Mouse (Mus musculus) stomach, postnatal 0 days (tissue): Measurements from ENCODE around the gene Vav2. TPM values are rescaled to one million over a fixed set of nuclear protein-coding genes. Genes with fewer than 3 reads are reported as not detected.
A peak's percentile ranks its signal among the peaks of the same experiment; 100 is the strongest.

Experiments
- ATAC-seq: fragments of 200-750 bp; cut with Nextera tagmentation; 2 replicates; pipeline ENCODE4 v1.8.0; 2017; ENCODE audit not compliant: low FRiP score, low TSS enrichment
- DNase-seq: peaks from one replicate; pipeline ENCODE4 v3.0.0-alpha.2; 2016; ENCODE audit warnings: low spot score
- H3K27ac ChIP-seq: fragments of 300-500 bp; sonication (generic); replicated peaks from 2 replicates; pipeline ENCODE4 v1.5.1; 2014; ENCODE audit warnings: mild to moderate bottlenecking, control low read depth
- H3K27me3 ChIP-seq: fragments of 300-500 bp; sonication (generic); 2 replicates; pipeline ENCODE4 v1.6.1; 2014; ENCODE audit warnings: low read length; ENCODE audit not compliant: control insufficient read depth, insufficient read depth
- H3K36me3 ChIP-seq: fragments of 300-500 bp; sonication (generic); 2 replicates; pipeline ENCODE4 v1.6.1; 2014; ENCODE audit warnings: low read length, mixed read lengths; ENCODE audit not compliant: control insufficient read depth, insufficient read depth
- H3K4me1 ChIP-seq: fragments of 300-500 bp; sonication (generic); replicated peaks from 2 replicates; pipeline ENCODE4 v1.6.1; 2014; ENCODE audit warnings: antibody characterized with exemption; ENCODE audit not compliant: control insufficient read depth, insufficient read depth
- H3K4me2 ChIP-seq: fragments of 300-500 bp; sonication (generic); replicated peaks from 2 replicates; pipeline ENCODE4 v1.6.1; 2014; ENCODE audit warnings: low read depth, mild to moderate bottlenecking, control low read depth, moderate library complexity
- H3K4me3 ChIP-seq: fragments of 300-500 bp; sonication (generic); 2 replicates; pipeline ENCODE4 v1.5.1; 2014; ENCODE audit warnings: low read depth, low read length, control low read depth
- H3K9ac ChIP-seq: fragments of 300-500 bp; sonication (generic); 2 replicates; pipeline ENCODE4 v1.6.1; 2014; ENCODE audit warnings: mild to moderate bottlenecking, low read length, control low read depth, mixed read lengths
- H3K9me3 ChIP-seq: fragments of 300-500 bp; sonication (generic); 2 replicates; pipeline ENCODE4 v1.6.1; 2016; ENCODE audit warnings: low read length; ENCODE audit not compliant: control insufficient read depth
- CTCF ChIP-seq: IDR thresholded peaks from 2 replicates; pipeline ENCODE4 v1.5.1; 2016; ENCODE audit warnings: antibody characterized with exemption, low read depth, mild to moderate bottlenecking, moderate library complexity
- EP300 ChIP-seq: optimal IDR thresholded peaks from 2 replicates; pipeline ENCODE3; 2016; ENCODE audit warnings: antibody characterized with exemption
- WGBS: fragments of 180-500 bp; shearing (Covaris S2); extraction: QIAGEN DNeasy Blood & Tissue Kit; methylation state at CpG from one replicate; pipeline ENCODE4 v1.1.7; 2014; 5-methylcytosine and 5-hydroxymethylcytosine counted together
- polyA plus RNA-seq: library from polyadenylated mRNA; unstranded; fragments of >200 nt; fragmentation: Nextera tagmentation; extraction: Ambion mirVana; gene quantifications from 2 replicates; pipeline ENCODE4 v1.2.1, GENCODE M21; 2015

Vav2 gene
- polyA plus RNA-seq, 1 experiment from 2014 or later, result 2.7 TPM

GRCm38 (mm10) chr2:27358461-27358860, 68.4 kb downstream of the Vav2 start:
- DNase-seq (no peak), ATAC-seq (no peak)
- Histone ChIP-seq H3K4me1 (no peaks in the 10 kb centered on the region), H3K9me3 (no peaks in the 10 kb centered on the region), H3K4me2 (no peak overlapping the region), H3K27ac (no peak overlapping the region; the same call in 1 of the 2 replicates), H3K36me3 (no peaks in the 10 kb centered on the region), H3K27me3 (no peaks in the 10 kb centered on the region), H3K9ac (no peak overlapping the region), H3K4me3 (no peak overlapping the region)
- 43% methylated on average over 2 of the region's 2 CpGs for WGBS
- TF ChIP-seq EP300, result no peak
- TF ChIP-seq CTCF, result no peak

- H3K36me3 ChIP-seq, result no peaks in the 10 kb centered on the region
- ATAC-seq, result no peak
- H3K27me3 ChIP-seq, result no peaks in the 10 kb centered on the region
- H3K4me2 ChIP-seq, result no peak overlapping the region
- H3K4me3 ChIP-seq, result no peak overlapping the region
- no peaks in the 10 kb centered on the region for H3K9me3 ChIP-seq
- H3K4me1 ChIP-seq, result no peaks in the 10 kb centered on the region
- TF ChIP-seq CTCF, result no peak
- no peak for TF ChIP-seq EP300
- no peak overlapping the region for H3K27ac ChIP-seq
- H3K9ac ChIP-seq, result no peak overlapping the region
- DNase-seq, result no peak
- WGBS, result 54% methylated on average over 4 of the region's 4 CpGs
These were observed 71.1 kb downstream of the Vav2 start for GRCm38 (mm10) chr2:27355684-27356083.

- ATAC-seq (no peak), DNase-seq (no peak)
- H3K27me3 ChIP-seq, result no peaks in the 10 kb centered on the region
- no peak overlapping the region for H3K4me3 ChIP-seq
- no peak overlapping the region for H3K27ac ChIP-seq
- H3K4me1 ChIP-seq, result no peaks in the 10 kb centered on the region
- no peak for TF ChIP-seq CTCF
- TF ChIP-seq EP300, result no peak
- no peaks in the 10 kb centered on the region for H3K9me3 ChIP-seq
- H3K4me2 ChIP-seq, result no peak overlapping the region
- WGBS, result 76% methylated on average over 6 of the region's 6 CpGs
- no peak overlapping the region for H3K9ac ChIP-seq
- peaks cover 3% of the 10 kb centered on the region; the same call in 1 of the 2 replicates for H3K36me3 ChIP-seq
These were observed 72.1 kb downstream of the Vav2 start for GRCm38 (mm10) chr2:27354610-27355211.

- no peaks in the 10 kb centered on the region for H3K27me3 ChIP-seq
- WGBS, result 86% methylated on average over 8 of the region's 8 CpGs
- no peak for TF ChIP-seq EP300
- TF ChIP-seq CTCF, result no peak
- no peak for ATAC-seq
- no peak overlapping the region for H3K9ac ChIP-seq
- H3K4me3 ChIP-seq, result no peak overlapping the region
- H3K4me2 ChIP-seq, result no peak overlapping the region
- no peak overlapping the region for H3K27ac ChIP-seq
- DNase-seq, result no peak
- no peaks in the 10 kb centered on the region for H3K9me3 ChIP-seq
- peaks cover 3% of the 10 kb centered on the region; the same call in 1 of the 2 replicates for H3K36me3 ChIP-seq
- no peaks in the 10 kb centered on the region for H3K4me1 ChIP-seq
These were observed 74.1 kb downstream of the Vav2 start for GRCm38 (mm10) chr2:27352720-27353119.

GRCm38 (mm10) chr2:27350371-27350770, 76.5 kb downstream of the Vav2 start:
- no peaks in the 10 kb centered on the region for H3K9me3 ChIP-seq
- DNase-seq (no peak), ATAC-seq (no peak)
- H3K4me1 ChIP-seq, result no peaks in the 10 kb centered on the region
- no peak overlapping the region for H3K27ac ChIP-seq
- 90% methylated on average over 5 of the region's 5 CpGs for WGBS
- no peaks in the 10 kb centered on the region for H3K27me3 ChIP-seq
- peaks cover 3% of the 10 kb centered on the region; the same call in 1 of the 2 replicates for H3K36me3 ChIP-seq
- no peak overlapping the region for H3K4me3 ChIP-seq
- TF ChIP-seq EP300 (no peak), CTCF (no peak)
- no peak overlapping the region for H3K4me2 ChIP-seq
- H3K9ac ChIP-seq, result no peak overlapping the region

- 19% methylated on average over 12 of the region's 12 CpGs for WGBS
- ATAC-seq, result no peak
- peak overlapping the region; percentile 20; the same call in 1 of the 2 replicates for H3K4me2 ChIP-seq
These were observed 82.8 kb downstream of the Vav2 start for GRCm38 (mm10) chr2:27343984-27344453.

More at GRCm38 (mm10) chr2:27343984-27344453, 82.8 kb downstream of the Vav2 start:
- TF ChIP-seq EP300, result no peak
- TF ChIP-seq CTCF, result peak; percentile 58
- Histone ChIP-seq H3K27me3 (no peaks in the 10 kb centered on the region), H3K9ac (no peak overlapping the region), H3K36me3 (no peaks in the 10 kb centered on the region), H3K4me1 (no peaks in the 10 kb centered on the region), H3K9me3 (no peaks in the 10 kb centered on the region), H3K4me3 (no peak overlapping the region), H3K27ac (no peak overlapping the region)
- DNase-seq, result no peak
